Mouse (Mus musculus) limb, embryonic 13.5 days (tissue): ENCODE data around the gene Fhit. TPM values are rescaled to one million over a fixed set of nuclear protein-coding genes. Genes with fewer than 3 reads are reported as not detected.

Experiments
- ATAC-seq: fragments of 200-750 bp; cut with Nextera tagmentation; 2 replicates; pipeline ENCODE4 v1.8.0; 2017; ENCODE audit warnings: low read depth, moderate number of reproducible peaks, moderate TSS enrichment; ENCODE audit not compliant: low FRiP score
- H3K27ac ChIP-seq: fragments of 300-500 bp; sonication (generic); 2 replicates; pipeline ENCODE4 v1.5.1; 2015; ENCODE audit warnings: inconsistent platforms, mild to moderate bottlenecking, moderate library complexity
- H3K27me3 ChIP-seq: fragments of 300-500 bp; sonication (generic); 2 replicates; pipeline ENCODE4 v1.6.1; 2015; ENCODE audit warnings: mild to moderate bottlenecking, inconsistent platforms
- H3K36me3 ChIP-seq: fragments of 300-500 bp; sonication (generic); 2 replicates; pipeline ENCODE4 v1.6.1; 2015; ENCODE audit warnings: inconsistent platforms, mild to moderate bottlenecking, moderate library complexity
- H3K4me1 ChIP-seq: fragments of 300-500 bp; sonication (generic); 2 replicates; pipeline ENCODE4 v1.6.1; 2015; ENCODE audit warnings: inconsistent platforms
- H3K4me2 ChIP-seq: fragments of 300-500 bp; sonication (generic); replicated peaks from 2 replicates; pipeline ENCODE4 v1.6.1; 2015; ENCODE audit warnings: inconsistent platforms, mild to moderate bottlenecking, moderate library complexity
- H3K4me3 ChIP-seq: fragments of 300-500 bp; sonication (generic); 2 replicates; pipeline ENCODE4 v1.5.1; 2015; ENCODE audit warnings: moderate library complexity, mild to moderate bottlenecking, inconsistent platforms
- H3K9ac ChIP-seq: fragments of 300-500 bp; sonication (generic); 2 replicates; pipeline ENCODE4 v1.6.1; 2015; ENCODE audit warnings: mild to moderate bottlenecking, inconsistent platforms
- H3K9me3 ChIP-seq: fragments of 300-500 bp; sonication (generic); 2 replicates; pipeline ENCODE4 v1.6.1; 2016; ENCODE audit warnings: inconsistent platforms
- WGBS: fragments of 180-500 bp; shearing (Covaris S2); methylation state at CpG from one replicate; pipeline ENCODE4 v1.1.7; 2015; 5-methylcytosine and 5-hydroxymethylcytosine counted together
- polyA plus RNA-seq: library from polyadenylated mRNA; unstranded; fragments of >200 nt; fragmentation: Nextera tagmentation; extraction: Ambion mirVana; gene quantifications from 2 replicates; pipeline ENCODE4 v1.2.1, GENCODE M21; 2015

The Fhit gene
- polyA plus RNA-seq, 1 experiment from 2014 or later, result 6.3 TPM

- H3K4me1 ChIP-seq, result peaks cover 11% of the 10 kb centered on the region
These were observed 1542.0 kb downstream of the Fhit start for GRCm38 (mm10) chr14:9619840-9620239.

GRCm38 (mm10) chr14:9613126-9613525, 1548.7 kb downstream of the Fhit start:
- no peak overlapping the region for H3K4me3 ChIP-seq
- H3K4me2 ChIP-seq, result no peak overlapping the region
- H3K27me3 ChIP-seq, result no peaks in the 10 kb centered on the region
- no peak overlapping the region for H3K9ac ChIP-seq
- no peak for ATAC-seq
- no peaks in the 10 kb centered on the region for H3K4me1 ChIP-seq
- H3K9me3 ChIP-seq, result no peaks in the 10 kb centered on the region
- H3K27ac ChIP-seq, result no peak overlapping the region
- WGBS, result 94% methylated on average over 3 of the region's 3 CpGs
- H3K36me3 ChIP-seq, result no peaks in the 10 kb centered on the region

More at GRCm38 (mm10) chr14:9619840-9620239, 1542.0 kb downstream of the Fhit start:
- H3K27me3 ChIP-seq, result no peaks in the 10 kb centered on the region
- no peak overlapping the region for H3K4me2 ChIP-seq
- no peak overlapping the region for H3K9ac ChIP-seq
- no peak overlapping the region for H3K27ac ChIP-seq
- no peaks in the 10 kb centered on the region for H3K36me3 ChIP-seq
- 25% methylated on average over 1 of the region's 1 CpGs for WGBS
- no peak overlapping the region for H3K4me3 ChIP-seq
- no peaks in the 10 kb centered on the region for H3K9me3 ChIP-seq
- no peak for ATAC-seq

DNA sequence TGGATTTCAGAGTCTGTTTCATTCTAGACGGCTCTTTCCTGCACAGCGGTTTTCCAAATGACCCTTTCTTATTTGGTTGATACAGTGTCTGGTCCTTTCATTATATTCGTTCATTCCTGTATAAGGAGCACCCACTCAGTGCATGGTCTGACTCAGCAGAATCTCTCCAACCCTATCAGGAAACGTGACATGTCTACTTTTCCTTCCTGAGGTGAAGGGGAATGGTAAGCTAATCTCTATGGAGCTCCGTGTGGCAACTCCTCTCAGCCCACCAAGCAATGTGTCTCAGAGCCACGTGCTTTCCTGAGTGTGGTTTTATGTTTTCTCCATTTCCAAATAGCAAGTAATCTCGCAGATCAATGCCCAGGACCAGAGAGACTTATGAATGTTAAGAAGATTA, 1552.7 kb downstream of the Fhit start:
- H3K4me2 ChIP-seq, result no peak overlapping the region
- H3K4me3 ChIP-seq, result no peak overlapping the region
- no peaks in the 10 kb centered on the region for H3K9me3 ChIP-seq
- no peaks in the 10 kb centered on the region for H3K36me3 ChIP-seq
- no peaks in the 10 kb centered on the region for H3K27me3 ChIP-seq
- no peak overlapping the region for H3K9ac ChIP-seq
- WGBS, result 80% methylated on average over 7 of the region's 7 CpGs
- H3K4me1 ChIP-seq, result peaks cover 7% of the 10 kb centered on the region; the same call in 1 of the 2 replicates
- H3K27ac ChIP-seq, result no peak overlapping the region
- no peak for ATAC-seq

DNA sequence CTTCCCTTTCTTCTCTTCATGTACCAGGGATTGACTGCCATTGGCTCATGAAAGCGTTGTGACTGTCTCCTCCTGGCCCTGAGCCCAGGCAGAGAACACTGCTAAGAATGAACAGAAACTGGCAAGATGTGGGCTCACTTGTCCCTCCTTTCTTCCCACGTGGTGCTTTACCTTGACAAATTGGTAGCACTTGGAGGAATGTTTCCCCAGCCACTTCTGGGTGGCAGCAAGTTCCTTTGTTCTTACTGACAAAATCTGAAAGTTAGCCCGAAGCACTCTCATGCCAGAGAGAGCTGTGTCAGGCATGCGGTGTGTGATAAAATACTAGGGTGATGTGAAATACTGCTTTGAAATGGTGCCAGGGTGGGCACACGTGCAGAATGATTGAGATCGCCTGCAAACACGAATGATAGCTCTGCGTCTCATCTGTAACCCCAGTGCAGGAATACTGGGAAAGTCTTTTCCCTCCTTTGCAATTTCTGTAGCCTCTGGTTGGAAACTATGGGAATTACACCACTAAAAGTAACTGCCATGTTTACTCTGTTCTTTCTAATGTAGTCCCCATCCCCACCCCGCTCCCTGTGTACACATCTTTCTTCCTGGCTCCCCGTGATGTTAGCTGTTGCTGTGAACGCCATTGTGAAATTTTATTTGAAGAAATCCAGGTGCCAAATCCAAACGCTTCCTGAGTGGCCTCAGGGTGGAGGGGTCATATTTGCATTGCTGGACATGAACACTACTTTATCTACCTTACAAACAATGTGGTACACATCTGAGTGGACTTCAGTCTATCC, 1555.1 kb downstream of the Fhit start:
- no peaks in the 10 kb centered on the region for H3K36me3 ChIP-seq

GRCm38 (mm10) chr14:9600271-9600670, 1561.6 kb downstream of the Fhit start:
- ATAC-seq, result no peak
- no peak overlapping the region for H3K9ac ChIP-seq
- no peaks in the 10 kb centered on the region for H3K4me1 ChIP-seq
- H3K4me2 ChIP-seq, result no peak overlapping the region
- no peak overlapping the region for H3K27ac ChIP-seq
- no peaks in the 10 kb centered on the region for H3K27me3 ChIP-seq
- H3K9me3 ChIP-seq, result no peaks in the 10 kb centered on the region
- H3K36me3 ChIP-seq, result no peaks in the 10 kb centered on the region
- H3K4me3 ChIP-seq, result no peak overlapping the region

More for the DNA sequence above, 1555.1 kb downstream of the Fhit start:
- Histone ChIP-seq H3K9me3 (no peaks in the 10 kb centered on the region), H3K27me3 (no peaks in the 10 kb centered on the region), H3K4me3 (no peak overlapping the region), H3K4me1 (peaks cover 7% of the 10 kb centered on the region; the same call in 1 of the 2 replicates), H3K4me2 (no peak overlapping the region), H3K27ac (no peak overlapping the region), H3K9ac (no peak overlapping the region)
- ATAC-seq, result no peak
- WGBS, result 57% methylated on average over 12 of the region's 12 CpGs

DNA sequence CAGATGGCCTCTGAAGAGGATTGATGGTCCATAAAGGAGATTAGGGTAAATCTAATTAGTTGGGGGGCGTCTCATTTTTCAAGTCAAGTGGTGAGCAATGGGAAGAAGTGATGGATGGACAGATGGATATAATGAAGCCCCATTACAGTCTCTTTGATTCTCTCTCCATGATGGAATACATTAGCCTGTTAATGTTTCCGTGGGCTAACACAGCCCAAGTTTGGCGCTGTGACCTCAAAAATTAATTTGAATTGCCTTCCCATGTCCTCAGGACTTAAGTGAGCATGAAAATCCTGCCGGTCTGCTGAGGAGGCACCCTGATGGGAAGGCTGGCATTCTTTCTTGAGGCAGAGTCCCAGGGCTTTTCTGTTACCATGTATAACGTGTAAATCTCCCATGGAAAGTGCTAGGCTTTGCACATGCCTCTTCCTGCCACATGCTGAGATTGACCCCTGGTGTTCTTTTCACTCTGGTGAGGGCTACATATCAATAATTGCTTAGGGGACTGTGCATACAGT, 1564.3 kb downstream of the Fhit start:
- H3K27me3 ChIP-seq, result no peaks in the 10 kb centered on the region
- ATAC-seq, result no peak
- 25% methylated on average over 5 of the region's 5 CpGs for WGBS

GRCm38 (mm10) chr14:9589121-9589520, 1572.7 kb downstream of the Fhit start:
- Histone ChIP-seq H3K27ac (no peak overlapping the region), H3K36me3 (no peaks in the 10 kb centered on the region), H3K9me3 (no peaks in the 10 kb centered on the region), H3K4me2 (no peak overlapping the region), H3K4me1 (no peaks in the 10 kb centered on the region), H3K4me3 (no peak overlapping the region), H3K27me3 (no peaks in the 10 kb centered on the region), H3K9ac (no peak overlapping the region)
- 85% methylated on average over 1 of the region's 1 CpGs for WGBS
- ATAC-seq, result no peak

More for the DNA sequence above, 1564.3 kb downstream of the Fhit start:
- no peak overlapping the region for H3K27ac ChIP-seq
- H3K9ac ChIP-seq, result no peak overlapping the region
- H3K4me3 ChIP-seq, result no peak overlapping the region
- H3K4me1 ChIP-seq, result no peaks in the 10 kb centered on the region
- H3K4me2 ChIP-seq, result no peak overlapping the region
- H3K36me3 ChIP-seq, result no peaks in the 10 kb centered on the region
- no peaks in the 10 kb centered on the region for H3K9me3 ChIP-seq

- WGBS, result 91% methylated on average over 4 of the region's 4 CpGs
These were observed 1573.9 kb downstream of the Fhit start for GRCm38 (mm10) chr14:9587900-9588299.

GRCm38 (mm10) chr14:9583227-9584155, 1578.3 kb downstream of the Fhit start:
- WGBS, result 75% methylated on average over 8 of the region's 8 CpGs
- ATAC-seq, result no peak
- no peak overlapping the region for H3K9ac ChIP-seq
- no peaks in the 10 kb centered on the region for H3K27me3 ChIP-seq
- H3K27ac ChIP-seq, result no peak overlapping the region
- H3K4me3 ChIP-seq, result no peak overlapping the region
- H3K36me3 ChIP-seq, result no peaks in the 10 kb centered on the region
- no peaks in the 10 kb centered on the region for H3K9me3 ChIP-seq
- no peaks in the 10 kb centered on the region for H3K4me1 ChIP-seq
- H3K4me2 ChIP-seq, result no peak overlapping the region

More at GRCm38 (mm10) chr14:9587900-9588299, 1573.9 kb downstream of the Fhit start:
- ATAC-seq, result no peak
- H3K4me3 ChIP-seq, result no peak overlapping the region
- H3K4me2 ChIP-seq, result no peak overlapping the region
- H3K27ac ChIP-seq, result no peak overlapping the region
- H3K36me3 ChIP-seq, result no peaks in the 10 kb centered on the region
- no peaks in the 10 kb centered on the region for H3K27me3 ChIP-seq
- no peak overlapping the region for H3K9ac ChIP-seq
- H3K4me1 ChIP-seq, result no peaks in the 10 kb centered on the region
- H3K9me3 ChIP-seq, result no peaks in the 10 kb centered on the region

DNA sequence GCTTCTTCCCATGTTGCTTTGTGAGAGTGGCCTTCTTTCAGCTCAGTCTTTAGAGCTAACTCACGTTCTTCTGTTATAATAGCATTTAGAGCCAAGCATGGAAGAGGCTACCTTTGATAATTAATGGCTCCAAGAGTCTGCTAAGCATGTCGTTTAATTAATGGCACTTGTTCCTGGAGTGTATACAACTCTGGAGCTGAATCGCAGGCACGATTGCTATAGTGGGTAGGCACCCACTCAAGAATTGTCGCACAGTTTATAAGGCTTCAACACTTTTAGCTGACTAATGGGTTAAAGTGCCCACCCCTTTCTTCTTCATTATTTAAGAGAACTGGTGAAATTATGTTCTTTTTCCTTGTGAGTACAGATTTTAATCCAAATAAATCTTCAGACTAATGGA, 1605.5 kb downstream of the Fhit start:
- Histone ChIP-seq H3K27ac (no peak overlapping the region), H3K9me3 (no peaks in the 10 kb centered on the region), H3K4me1 (peaks cover 17% of the 10 kb centered on the region), H3K27me3 (no peaks in the 10 kb centered on the region), H3K4me2 (no peak overlapping the region), H3K36me3 (no peaks in the 10 kb centered on the region), H3K4me3 (no peak overlapping the region), H3K9ac (no peak overlapping the region)
- WGBS, result 39% methylated on average over 5 of the region's 5 CpGs
- ATAC-seq, result no peak

DNA sequence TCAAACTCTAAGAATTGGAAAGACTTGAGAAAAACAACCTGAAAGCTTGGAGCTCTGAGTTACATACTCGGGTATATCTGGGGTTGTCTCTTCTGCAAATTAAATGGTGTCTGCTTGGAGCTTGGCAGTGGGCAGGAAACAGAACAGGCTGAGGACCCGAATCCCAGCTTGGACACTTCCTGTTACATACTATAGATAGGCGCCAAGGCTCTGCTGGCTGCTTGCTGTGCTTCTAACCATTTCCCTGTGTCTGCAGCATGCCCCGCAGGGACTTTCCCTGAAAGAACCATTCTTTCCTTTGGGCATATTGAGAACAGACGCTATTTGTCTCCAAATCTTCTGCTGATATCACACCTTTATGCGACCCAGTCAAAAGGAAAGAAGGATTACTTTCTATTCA, 1606.0 kb downstream of the Fhit start:
- H3K27ac ChIP-seq, result no peak overlapping the region
- H3K27me3 ChIP-seq, result no peaks in the 10 kb centered on the region
- no peak overlapping the region for H3K4me3 ChIP-seq
- ATAC-seq, result no peak
- no peak overlapping the region for H3K9ac ChIP-seq
- H3K4me2 ChIP-seq, result no peak overlapping the region
- H3K9me3 ChIP-seq, result no peaks in the 10 kb centered on the region
- no peaks in the 10 kb centered on the region for H3K36me3 ChIP-seq
- H3K4me1 ChIP-seq, result peaks cover 17% of the 10 kb centered on the region
- 23% methylated on average over 6 of the region's 6 CpGs for WGBS

- H3K36me3 ChIP-seq, result no peaks in the 10 kb centered on the region
- no peaks in the 10 kb centered on the region for H3K9me3 ChIP-seq
- H3K27ac ChIP-seq, result no peak overlapping the region
- peaks cover 17% of the 10 kb centered on the region for H3K4me1 ChIP-seq
- H3K4me2 ChIP-seq, result no peak overlapping the region
- no peak overlapping the region for H3K4me3 ChIP-seq
- no peaks in the 10 kb centered on the region for H3K27me3 ChIP-seq
- H3K9ac ChIP-seq, result no peak overlapping the region
- no peak for ATAC-seq
These were observed 1609.7 kb downstream of the Fhit start for GRCm38 (mm10) chr14:9552149-9552548.
